Mouse (Mus musculus): ENCODE results near the gene 9430097D07Rik. TPM values are rescaled to one million over a fixed set of nuclear protein-coding genes. Genes with fewer than 3 reads are reported as not detected.

The 9430097D07Rik gene
- polyA plus RNA-seq, 1 experiment from 2014 or later: 0.99 TPM

- no peak overlapping the region for H3K4me3 ChIP-seq (replicated peaks)
- H3K36me3 ChIP-seq: no peaks in the 10 kb centered on the region
- no peaks in the 10 kb centered on the region for H3K27me3 ChIP-seq (replicated peaks)
- no peak overlapping the region for H3K27ac ChIP-seq (replicated peaks)
- no peak overlapping the region for H3K4me2 ChIP-seq
- no peak overlapping the region for H3K9ac ChIP-seq (replicated peaks)
- H3K9me3 ChIP-seq (replicated peaks): no peaks in the 10 kb centered on the region
- H3K4me1 ChIP-seq: no peaks in the 10 kb centered on the region
- 87% methylated on average over 14 of the region's 14 CpGs for WGBS
- no peak for ATAC-seq (ENCODE audit: low FRiP score)
Measured at GRCm38 (mm10) chr2:32527468-32527966, 48.0 kb downstream of the 9430097D07Rik start.

DNA sequence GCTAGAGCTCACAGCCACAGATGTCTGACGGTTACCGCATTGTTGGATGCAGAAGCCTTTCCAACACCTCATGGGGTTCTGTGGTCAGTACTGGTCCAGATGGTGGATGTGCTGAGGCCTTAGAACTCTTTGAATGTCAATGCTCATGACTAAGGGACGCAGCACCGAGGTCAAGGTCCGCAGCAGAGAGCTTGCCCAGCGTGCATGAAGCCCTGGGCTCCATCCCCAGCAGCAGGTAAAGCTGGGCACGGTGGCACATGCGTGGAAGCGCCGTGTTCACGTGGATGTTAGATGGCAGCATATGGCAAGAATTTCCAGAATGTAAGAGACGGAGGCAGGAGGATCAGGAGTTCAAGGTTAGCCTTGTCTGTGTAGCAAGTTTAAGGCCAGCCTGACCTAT lies 49.7 kb downstream of the 9430097D07Rik start:
- H3K36me3 ChIP-seq: no peaks in the 10 kb centered on the region
- ATAC-seq (ENCODE audit: low FRiP score): no peak
- no peak overlapping the region for H3K4me3 ChIP-seq (replicated peaks)
- H3K27ac ChIP-seq (replicated peaks): no peak overlapping the region
- no peaks in the 10 kb centered on the region for H3K4me1 ChIP-seq
- no peak overlapping the region for H3K4me2 ChIP-seq
- no peaks in the 10 kb centered on the region for H3K27me3 ChIP-seq (replicated peaks)
- no peaks in the 10 kb centered on the region for H3K9me3 ChIP-seq (replicated peaks)
- H3K9ac ChIP-seq (replicated peaks): no peak overlapping the region
- WGBS: 83% methylated on average over 12 of the region's 12 CpGs

GRCm38 (mm10) chr2:32524536-32525031 lies 50.9 kb downstream of the 9430097D07Rik start:
- 92% methylated on average over 13 of the region's 13 CpGs for WGBS
- Histone ChIP-seq H3K27me3 (replicated peaks) (no peaks in the 10 kb centered on the region), H3K4me3 (replicated peaks) (no peak overlapping the region), H3K9me3 (replicated peaks) (no peaks in the 10 kb centered on the region), H3K4me2 (no peak overlapping the region), H3K9ac (replicated peaks) (no peak overlapping the region), H3K4me1 (no peaks in the 10 kb centered on the region), H3K36me3 (no peaks in the 10 kb centered on the region), H3K27ac (replicated peaks) (no peak overlapping the region)
- no peak for ATAC-seq (ENCODE audit: low FRiP score)

Other genes with a start within 250 kb of the 9430097D07Rik start
- 43.8 and 44.8 TPM in 2 replicates for gene Ciz1, start 223.4 kb downstream of the 9430097D07Rik start, polyA plus RNA-seq (2015; fragmentation: Nextera tagmentation; extraction: Ambion mirVana)
- 72.4 and 86.9 TPM in 2 replicates for gene Dnm1, start 222.3 kb downstream of the 9430097D07Rik start, polyA plus RNA-seq (2015; fragmentation: Nextera tagmentation; extraction: Ambion mirVana)
- 163 and 195 TPM in 2 replicates for gene 1110008P14Rik, start 193.7 kb downstream of the 9430097D07Rik start, polyA plus RNA-seq (2015; fragmentation: Nextera tagmentation; extraction: Ambion mirVana)
- 0.95 and 1.1 TPM in 2 replicates for gene Lcn2, start 187.4 kb downstream of the 9430097D07Rik start, polyA plus RNA-seq (2015; fragmentation: Nextera tagmentation; extraction: Ambion mirVana)
- gene Ptges2, start 179.8 kb downstream of the 9430097D07Rik start, polyA plus RNA-seq (2015; fragmentation: Nextera tagmentation; extraction: Ambion mirVana): 47.3 and 52.1 TPM in 2 replicates
- gene Naif1, start 125.2 kb downstream of the 9430097D07Rik start, polyA plus RNA-seq (2015; fragmentation: Nextera tagmentation; extraction: Ambion mirVana): 4.4 and 5.3 TPM in 2 replicates
- gene Slc25a25, start 124.2 kb downstream of the 9430097D07Rik start, polyA plus RNA-seq (2015; fragmentation: Nextera tagmentation; extraction: Ambion mirVana): 51.4 and 58.8 TPM in 2 replicates
- 6.7 and 7.0 TPM in 2 replicates for gene Fam102a, start 40.4 kb downstream of the 9430097D07Rik start, polyA plus RNA-seq (2015; fragmentation: Nextera tagmentation; extraction: Ambion mirVana)
- gene Dpm2, start 4.8 kb downstream of the 9430097D07Rik start, polyA plus RNA-seq (2015; fragmentation: Nextera tagmentation; extraction: Ambion mirVana): 141 and 147 TPM in 2 replicates
- gene Pip5kl1, start 887 bp downstream of the 9430097D07Rik start, polyA plus RNA-seq (2015; fragmentation: Nextera tagmentation; extraction: Ambion mirVana): 16.3 and 17.8 TPM in 2 replicates
- gene St6galnac4, start 11.4 kb upstream of the 9430097D07Rik start, polyA plus RNA-seq (2015; fragmentation: Nextera tagmentation; extraction: Ambion mirVana): 43.9 and 44.6 TPM in 2 replicates
- gene St6galnac6, start 24.0 kb upstream of the 9430097D07Rik start, polyA plus RNA-seq (2015; fragmentation: Nextera tagmentation; extraction: Ambion mirVana): 13.5 and 14.4 TPM in 2 replicates
- 88.5 and 103 TPM in 2 replicates for gene Ak1, start 46.1 kb upstream of the 9430097D07Rik start, polyA plus RNA-seq (2015; fragmentation: Nextera tagmentation; extraction: Ambion mirVana)
- 29.6 and 40.5 TPM in 2 replicates for gene Eng, start 70.9 kb upstream of the 9430097D07Rik start, polyA plus RNA-seq (2015; fragmentation: Nextera tagmentation; extraction: Ambion mirVana)
- 19.3 and 20.6 TPM in 2 replicates for gene Fpgs, start 128.5 kb upstream of the 9430097D07Rik start, polyA plus RNA-seq (2015; fragmentation: Nextera tagmentation; extraction: Ambion mirVana)
- 63.0 and 82.4 TPM in 2 replicates for gene Cdk9, start 137.4 kb upstream of the 9430097D07Rik start, polyA plus RNA-seq (2015; fragmentation: Nextera tagmentation; extraction: Ambion mirVana)
- gene Sh2d3c, start 145.4 kb upstream of the 9430097D07Rik start, polyA plus RNA-seq (2015; fragmentation: Nextera tagmentation; extraction: Ambion mirVana): 50.1 and 51.5 TPM in 2 replicates
- 2.9 and 3.6 TPM in 2 replicates for gene 6330409D20Rik, start 165.3 kb upstream of the 9430097D07Rik start, polyA plus RNA-seq (2015; fragmentation: Nextera tagmentation; extraction: Ambion mirVana)
- gene Tor2a, start 181.6 kb upstream of the 9430097D07Rik start, polyA plus RNA-seq (2015; fragmentation: Nextera tagmentation; extraction: Ambion mirVana): 54.4 and 60.6 TPM in 2 replicates
- 0.50 and 0.70 TPM in 2 replicates for gene Ttc16, start 199.9 kb upstream of the 9430097D07Rik start, polyA plus RNA-seq (2015; fragmentation: Nextera tagmentation; extraction: Ambion mirVana)
- gene Ptrh1, start 200.1 kb upstream of the 9430097D07Rik start, polyA plus RNA-seq (2015; fragmentation: Nextera tagmentation; extraction: Ambion mirVana): 6.1 and 7.5 TPM in 2 replicates
- gene Cfap157, start 208.7 kb upstream of the 9430097D07Rik start, polyA plus RNA-seq (2015; fragmentation: Nextera tagmentation; extraction: Ambion mirVana): 1.1 and 2.1 TPM in 2 replicates

All from neural tube, embryonic 15.5 days (tissue).